Mouse (Mus musculus) small intestine, adult 2 months (tissue): Measurements from ENCODE around the gene Dnaaf2.

Experiments
- CTCF ChIP-seq: fragments of 200-500 bp; IDR thresholded peaks from 2 replicates; pipeline ENCODE4 v1.5.1; 2012; ENCODE audit warnings: low read depth, mild to moderate bottlenecking, control low read depth, inconsistent platforms, low read length, moderate library complexity, mixed read lengths; ENCODE audit not compliant: insufficient replicate concordance, insufficient read length; ENCODE audit errors: extremely low read depth
- POLR2A ChIP-seq: fragments of 200-500 bp; IDR thresholded peaks from 2 replicates; pipeline ENCODE4 v1.6.1; 2012; ENCODE audit warnings: low read depth, mild to moderate bottlenecking, control low read depth, inconsistent platforms, low read length, moderate library complexity

- no peak for TF ChIP-seq CTCF
- no peak for TF ChIP-seq POLR2A
Observed at GRCm38 (mm10) chr12:69143460-69143859, 54.8 kb downstream of the Dnaaf2 start.
